In the genomic region with DNA sequence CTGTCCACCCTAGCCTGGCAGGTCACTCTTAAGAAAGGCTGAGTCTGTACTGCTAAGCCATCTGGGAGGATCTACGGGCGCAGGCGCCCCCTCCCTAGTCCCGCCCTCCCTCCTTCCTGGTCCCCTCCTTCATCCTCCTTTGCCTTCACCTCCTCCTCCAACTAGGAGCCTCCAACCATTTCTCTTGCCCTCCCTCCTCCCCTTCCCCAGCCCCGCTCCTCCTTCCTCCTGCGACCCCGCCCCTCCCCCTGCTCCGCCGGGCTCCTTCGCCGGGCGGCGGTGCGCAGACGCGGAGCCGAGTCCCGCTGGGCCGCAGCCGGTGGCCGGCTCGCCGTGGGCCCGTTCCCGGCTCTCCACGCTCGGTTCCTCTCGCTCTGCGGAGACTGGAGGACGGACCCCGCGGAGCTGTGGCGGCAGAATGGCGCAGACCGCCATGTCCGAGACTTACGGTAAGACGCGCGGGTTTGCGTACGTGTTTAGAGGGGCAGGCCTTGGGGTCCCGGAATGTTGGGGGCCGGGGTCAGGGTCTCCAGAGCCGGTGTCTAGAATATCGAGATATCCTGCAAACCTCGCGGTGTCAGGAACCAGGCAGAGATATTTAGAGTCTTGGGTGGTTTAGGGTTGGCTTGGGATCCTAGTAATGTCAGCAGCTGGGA, we compare ENCODE assay signal across 7 mouse cellular contexts. TPM values are rescaled to one million over a fixed set of nuclear protein-coding genes. Genes with fewer than 3 reads are reported as not detected.
DNase-seq lines count a peak whose midpoint lies in the region; ATAC-seq and TF ChIP-seq lines count a peak whose summit lies in the region.

Gene Rab4a (plus strand): TSS at position 268 of the 656 bp plus-strand sequence.

- H3K4me3 ChIP-seq in embryonic fibroblast, embryonic 13.5 days (ENCODE audit: insufficient read depth, low read length): peak within 1 kb of the TSS; percentile 77
- peak within 1 kb of the TSS; percentile 92 for H3K4me3 ChIP-seq in limb, embryonic 15.5 days
- peak within 1 kb of the TSS; percentile 78 for H3K4me3 ChIP-seq in midbrain, postnatal 0 days (ENCODE audit: low read depth, low read length)
- H3K4me3 ChIP-seq in stomach, embryonic 14.5 days (ENCODE audit: low read depth, low read length): peak within 1 kb of the TSS; percentile 79

- TF ChIP-seq POLR2A in embryonic fibroblast, embryonic 13.5 days (IDR thresholded peaks at IDR 0.05; ENCODE audit: low read depth, low read length): peak; percentile 80

- no peaks in the 10 kb centered on the region for H3K4me1 ChIP-seq in embryonic fibroblast, embryonic 13.5 days (ENCODE audit: control insufficient read depth, insufficient read depth, low read length)
- peaks cover 22% of the 10 kb centered on the region for H3K4me1 ChIP-seq in limb, embryonic 15.5 days
- H3K4me1 ChIP-seq in midbrain, postnatal 0 days (ENCODE audit: insufficient read depth, low read length): peaks cover 10% of the 10 kb centered on the region
- H3K4me1 ChIP-seq in stomach, embryonic 14.5 days (ENCODE audit: control insufficient read depth, insufficient read depth, low read length): peaks cover 14% of the 10 kb centered on the region

- no peak for TF ChIP-seq CTCF in embryonic fibroblast, embryonic 13.5 days (IDR thresholded peaks at IDR 0.05; ENCODE audit: borderline replicate concordance, insufficient read depth, low read length)
- no peak for TF ChIP-seq CTCF in midbrain, postnatal 0 days (IDR thresholded peaks at IDR 0.05)

- peak; percentile 95 for ATAC-seq in limb, embryonic 15.5 days (ENCODE audit: insufficient number of reproducible peaks, low FRiP score, low TSS enrichment, low read depth)
- peak; percentile 86 for ATAC-seq in midbrain, postnatal 0 days (ENCODE audit: low FRiP score)
- peak; percentile 88 for ATAC-seq in stomach, embryonic 14.5 days (ENCODE audit: insufficient number of reproducible peaks, insufficient read depth, low FRiP score, low read depth)

- H3K9ac ChIP-seq in limb, embryonic 15.5 days: peak within 1 kb of the TSS; percentile 87
- H3K9ac ChIP-seq in midbrain, postnatal 0 days (replicated peaks; ENCODE audit: low read length, poor library complexity, severe bottlenecking): peak within 1 kb of the TSS; percentile 91
- H3K9ac ChIP-seq in stomach, embryonic 14.5 days (replicated peaks; ENCODE audit: low read depth, low read length): peak within 1 kb of the TSS; percentile 75

- peak within 1 kb of the TSS; percentile 82 for H3K4me2 ChIP-seq in limb, embryonic 15.5 days
- H3K4me2 ChIP-seq in midbrain, postnatal 0 days (ENCODE audit: low read depth, low read length, poor library complexity, severe bottlenecking): peak within 1 kb of the TSS; percentile 80
- peak within 1 kb of the TSS; percentile 57 for H3K4me2 ChIP-seq in stomach, embryonic 14.5 days (replicated peaks; ENCODE audit: low read depth, low read length)

- H3K27me3 ChIP-seq in limb, embryonic 15.5 days: no peaks in the 10 kb centered on the region
- H3K27me3 ChIP-seq in midbrain, postnatal 0 days (ENCODE audit: insufficient read depth, low read length): no peaks in the 10 kb centered on the region
- no peaks in the 10 kb centered on the region for H3K27me3 ChIP-seq in stomach, embryonic 14.5 days (ENCODE audit: control insufficient read depth, insufficient read depth, low read length)

- under 1% methylated on average over 47 of the region's 48 CpGs for WGBS in limb, embryonic 15.5 days
- 1% methylated on average over 43 of the region's 48 CpGs for WGBS in midbrain, postnatal 0 days
- WGBS in stomach, embryonic 14.5 days: under 1% methylated on average over 48 of the region's 48 CpGs

- H3K36me3 ChIP-seq in limb, embryonic 15.5 days: no peaks in the 10 kb centered on the region
- no peaks in the 10 kb centered on the region for H3K36me3 ChIP-seq in midbrain, postnatal 0 days (ENCODE audit: insufficient read depth, low read length)
- H3K36me3 ChIP-seq in stomach, embryonic 14.5 days (ENCODE audit: control insufficient read depth, insufficient read depth, low read length): no peaks in the 10 kb centered on the region

- 0 out of 2 replicates have a peak within 1 kb of the TSS, but pooled peaks have one; percentile 12 for H3K27ac ChIP-seq in embryonic fibroblast, embryonic 13.5 days (ENCODE audit: insufficient read depth, low read length)
- peak within 1 kb of the TSS; percentile 87 for H3K27ac ChIP-seq in limb, embryonic 15.5 days
- H3K27ac ChIP-seq in midbrain, postnatal 0 days (ENCODE audit: low read depth, low read length): peak within 1 kb of the TSS; percentile 88
- peak within 1 kb of the TSS; percentile 86 for H3K27ac ChIP-seq in stomach, embryonic 14.5 days (ENCODE audit: low read length)

- no peaks in the 10 kb centered on the region for H3K9me3 ChIP-seq in limb, embryonic 15.5 days
- no peaks in the 10 kb centered on the region for H3K9me3 ChIP-seq in midbrain, postnatal 0 days (ENCODE audit: low read length)
- H3K9me3 ChIP-seq in stomach, embryonic 14.5 days (ENCODE audit: control insufficient read depth, low read depth, low read length): no peaks in the 10 kb centered on the region

- peak; percentile 55 to 66 for DNase-seq in adrenal gland, postnatal 4 days (ENCODE audit: low spot score in 2 of 2)
- peak; percentile 79 for DNase-seq in heart, adult 9 months (ENCODE audit: low spot score in 2 of 2)
- DNase-seq in kidney, adult 9 months: peak; percentile 88
- DNase-seq in midbrain, postnatal 0 days (ENCODE audit: low spot score): peak; percentile 92

RNA-seq across cellular contexts. Expression of gene Rab4a, which starts in this region (rescaled TPM):
- total RNA-seq in adrenal gland, postnatal 4 days (2021): 10 to 100 TPM; 29.5 to 30.9 TPM
- polyA plus RNA-seq in embryonic fibroblast, embryonic 13.5 days (2011; ENCODE audit: insufficient read length, low read depth, missing spikeins): 22.0 and 26.1 TPM in 2 replicates
- polyA plus RNA-seq in limb, embryonic 15.5 days (2015; fragmentation: Nextera tagmentation; extraction: Ambion mirVana): 40.6 and 44.5 TPM in 2 replicates
- total RNA-seq in midbrain, postnatal 0 days (2014; rRNA removed): 54.2 and 59.8 TPM in 2 replicates
- 97.7 and 101 TPM in 2 replicates for polyA plus RNA-seq in midbrain, postnatal 0 days (2015; fragmentation: Nextera tagmentation; extraction: Ambion mirVana)
- 45.8 and 52.6 TPM in 2 replicates for polyA plus RNA-seq in stomach, embryonic 14.5 days (2014; fragmentation: Nextera tagmentation; extraction: Ambion mirVana)

Comparison
In these comparisons a context has a peak if more than half of its experiments do, and no peak if none do; other contexts are left out.
1. Peak in every context shown above with its lines: DNase-seq, ATAC-seq, H3K4me3 ChIP-seq and H3K27ac ChIP-seq.
2. H3K27ac ChIP-seq: peak in every context shown above with its lines; median percentile 88 in midbrain, postnatal 0 days; 87 in limb, embryonic 15.5 days; 86 in stomach, embryonic 14.5 days; 12 in embryonic fibroblast, embryonic 13.5 days.